Mouse (Mus musculus) CH12.LX (cell line): ENCODE measurements around the gene Slc25a33. TPM values are rescaled to one million over a fixed set of nuclear protein-coding genes. Genes with fewer than 3 reads are reported as not detected.

Experiments
- DNase-seq: peaks from one replicate; pipeline ENCODE4 v3.0.0-alpha.2; 2013; ENCODE audit errors: extremely low read depth
- H3K27ac ChIP-seq: 2 replicates; pipeline ENCODE4 v1.5.1; 2012; ENCODE audit warnings: low read depth, mild to moderate bottlenecking, control low read depth, moderate library complexity; ENCODE audit not compliant: insufficient read depth
- H3K27me3 ChIP-seq: replicated peaks from 2 replicates; pipeline ENCODE3; 2012; ENCODE audit warnings: inconsistent platforms
- H3K36me3 ChIP-seq, 2 experiments: replicated peaks in 1 of 2; 2 replicates each; pipeline versions ENCODE3 to v1.6.1; 2012; ENCODE audit warnings: inconsistent platforms in 1 of 2, low read length in 1 of 2, mild to moderate bottlenecking in 1 of 2, mixed read lengths in 1 of 2, moderate library complexity in 1 of 2; ENCODE audit not compliant: control insufficient read depth in 1 of 2, insufficient read depth in 1 of 2
- H3K4me1 ChIP-seq, 2 experiments: 2 replicates each; pipeline ENCODE4 v1.6.1; 2012; ENCODE audit warnings: inconsistent platforms in 1 of 2, moderate library complexity in 1 of 2; ENCODE audit not compliant: insufficient read depth in 2 of 2, control insufficient read depth in 1 of 2
- H3K4me2 ChIP-seq: 2 replicates; pipeline ENCODE4 v1.6.1; 2012; ENCODE audit warnings: low read depth, mild to moderate bottlenecking, control low read depth; ENCODE audit not compliant: poor library complexity, insufficient read depth, severe bottlenecking
- H3K4me3 ChIP-seq, 3 experiments: fragments of 150-350 bp in 1 of 3; sonication (generic) in 1 of 3; replicated peaks in 1 of 3; 2 replicates each; pipeline versions ENCODE3 to v1.5.1; 2011 to 2012; ENCODE audit warnings: low read depth in 2 of 3, low read length in 2 of 3, mild to moderate bottlenecking in 2 of 3, moderate library complexity in 2 of 3, control low read depth in 1 of 3, improper control_type of control experiment in 1 of 3, inconsistent platforms in 1 of 3, mixed read lengths in 1 of 3; ENCODE audit not compliant: poor library complexity in 1 of 3
- H3K79me2 ChIP-seq: replicated peaks from 2 replicates; pipeline ENCODE4 v1.6.1; 2012; ENCODE audit warnings: mild to moderate bottlenecking, moderate library complexity; ENCODE audit not compliant: control insufficient read depth, poor library complexity, insufficient read depth, severe bottlenecking; ENCODE audit errors: extremely low read depth
- H3K9ac ChIP-seq: 2 replicates; pipeline ENCODE4 v1.6.1; 2012; ENCODE audit warnings: low read depth, mild to moderate bottlenecking, control low read depth, moderate library complexity; ENCODE audit not compliant: insufficient read depth
- H3K9me3 ChIP-seq: replicated peaks from 2 replicates; pipeline ENCODE3; 2012; ENCODE audit warnings: low read length, inconsistent platforms, mixed read lengths
- BHLHE40 ChIP-seq: IDR thresholded peaks from 2 replicates; pipeline ENCODE4 v1.6.1; 2011; ENCODE audit warnings: mild to moderate bottlenecking, low read depth, low read length, improper control_type of control experiment
- CHD1 ChIP-seq: IDR thresholded peaks from 2 replicates; pipeline ENCODE4 v1.6.1; 2012; ENCODE audit warnings: low read depth, low read length, improper control_type of control experiment, inconsistent platforms
- CHD2 ChIP-seq: IDR thresholded peaks from 2 replicates; pipeline ENCODE4 v1.6.1; 2011; ENCODE audit warnings: low read length, improper control_type of control experiment
- CTCF ChIP-seq, 2 experiments: IDR thresholded peaks in 1 of 2; conservative IDR thresholded peaks in 1 of 2; 2 replicates each; pipeline ENCODE4 v1.5.1; 2011 to 2012; ENCODE audit warnings: low read depth in 2 of 2, low read length in 2 of 2, improper control_type of control experiment in 1 of 2, inconsistent platforms in 1 of 2, mild to moderate bottlenecking in 1 of 2, moderate library complexity in 1 of 2
- E2F4 ChIP-seq: IDR thresholded peaks from 2 replicates; pipeline ENCODE4 v1.6.1; 2011; ENCODE audit warnings: low read depth, low read length, improper control_type of control experiment; ENCODE audit not compliant: insufficient replicate concordance
- ELF1 ChIP-seq: IDR thresholded peaks from 2 replicates; pipeline ENCODE4 v1.6.1; 2014; ENCODE audit warnings: low read depth, mild to moderate bottlenecking, inconsistent platforms, low read length, improper control_type of control experiment
- EP300 ChIP-seq: IDR thresholded peaks from 2 replicates; pipeline ENCODE4 v1.6.1; 2011; ENCODE audit warnings: low read length, improper control_type of control experiment
- ETS1 ChIP-seq: conservative IDR thresholded peaks from 2 replicates; pipeline ENCODE4 v1.6.1; 2012; ENCODE audit warnings: low read depth, mild to moderate bottlenecking, inconsistent platforms, low read length, improper control_type of control experiment, moderate library complexity
- GABPA ChIP-seq: IDR thresholded peaks from 2 replicates; pipeline ENCODE4 v1.6.1; 2012; ENCODE audit warnings: low read depth, low read length, improper control_type of control experiment, inconsistent platforms; ENCODE audit not compliant: insufficient replicate concordance
- HCFC1 ChIP-seq: IDR thresholded peaks from 2 replicates; pipeline ENCODE4 v1.6.1; 2012; ENCODE audit warnings: low read depth, mild to moderate bottlenecking, inconsistent platforms, low read length, improper control_type of control experiment
- IRF4 ChIP-seq: IDR thresholded peaks from 2 replicates; pipeline ENCODE4 v1.6.1; 2014; ENCODE audit warnings: low read depth, mild to moderate bottlenecking, inconsistent platforms, low read length, improper control_type of control experiment
- JUN ChIP-seq: IDR thresholded peaks from 2 replicates; pipeline ENCODE4 v1.6.1; 2011; ENCODE audit warnings: low read depth, mild to moderate bottlenecking, low read length, improper control_type of control experiment, moderate library complexity; ENCODE audit not compliant: insufficient read depth
- JUND ChIP-seq: conservative IDR thresholded peaks from 2 replicates; pipeline ENCODE4 v1.6.1; 2011; ENCODE audit warnings: low read depth, low read length, improper control_type of control experiment
- KAT2A ChIP-seq: IDR thresholded peaks from 2 replicates; pipeline ENCODE4 v1.6.1; 2012; ENCODE audit warnings: low read length, improper control_type of control experiment, inconsistent platforms; ENCODE audit not compliant: insufficient replicate concordance
- MAFK ChIP-seq: IDR thresholded peaks from 2 replicates; pipeline ENCODE4 v1.6.1; 2011; ENCODE audit warnings: low read length, improper control_type of control experiment; ENCODE audit not compliant: insufficient replicate concordance
- MAX ChIP-seq: IDR thresholded peaks from 2 replicates; pipeline ENCODE4 v1.6.1; 2011; ENCODE audit warnings: low read length, improper control_type of control experiment
- MAZ ChIP-seq: IDR thresholded peaks from 2 replicates; pipeline ENCODE4 v1.6.1; 2012; ENCODE audit warnings: low read depth, mild to moderate bottlenecking, inconsistent platforms, low read length, improper control_type of control experiment, moderate library complexity
- MEF2A ChIP-seq: IDR thresholded peaks from 2 replicates; pipeline ENCODE4 v1.6.1; 2014; ENCODE audit warnings: low read depth, mild to moderate bottlenecking, inconsistent platforms, low read length, improper control_type of control experiment, borderline replicate concordance
- MXI1 ChIP-seq: IDR thresholded peaks from 2 replicates; pipeline ENCODE4 v1.6.1; 2011; ENCODE audit warnings: mild to moderate bottlenecking, low read depth, low read length, improper control_type of control experiment
- MYC ChIP-seq: IDR thresholded peaks from 2 replicates; pipeline ENCODE4 v1.6.1; 2011; ENCODE audit warnings: low read depth, mild to moderate bottlenecking, improper control_type of control experiment, low read length
- NELFE ChIP-seq: IDR thresholded peaks from 2 replicates; pipeline ENCODE4 v1.6.1; 2011; ENCODE audit warnings: low read depth, low read length, improper control_type of control experiment
- NRF1 ChIP-seq: IDR thresholded peaks from 2 replicates; pipeline ENCODE4 v1.6.1; 2014; ENCODE audit warnings: low read depth, mild to moderate bottlenecking, inconsistent platforms, low read length, improper control_type of control experiment, moderate library complexity
- PAX5 ChIP-seq: IDR thresholded peaks from 2 replicates; pipeline ENCODE4 v1.6.1; 2012; ENCODE audit warnings: low read length, inconsistent platforms, mixed read lengths
- POLR2A ChIP-seq: IDR thresholded peaks from 2 replicates; pipeline ENCODE4 v1.6.1; 2011; ENCODE audit warnings: low read depth, mild to moderate bottlenecking, improper control_type of control experiment, low read length
- POLR2AphosphoS2 ChIP-seq: IDR thresholded peaks from 2 replicates; pipeline ENCODE4 v1.6.1; 2011; ENCODE audit warnings: low read depth, low read length, improper control_type of control experiment
- RAD21 ChIP-seq: IDR thresholded peaks from 2 replicates; pipeline ENCODE4 v1.6.1; 2011; ENCODE audit warnings: low read depth, mild to moderate bottlenecking, low read length, improper control_type of control experiment, moderate library complexity
- RCOR1 ChIP-seq: conservative IDR thresholded peaks from 2 replicates; pipeline ENCODE4 v1.6.1; 2012; ENCODE audit warnings: low read depth, mild to moderate bottlenecking, inconsistent platforms, low read length, improper control_type of control experiment
- SIN3A ChIP-seq: IDR thresholded peaks from 2 replicates; pipeline ENCODE4 v1.6.1; 2012; ENCODE audit warnings: low read length, improper control_type of control experiment, inconsistent platforms
- SMC3 ChIP-seq: IDR thresholded peaks from 2 replicates; pipeline ENCODE4 v1.6.1; 2011; ENCODE audit warnings: low read depth, low read length, improper control_type of control experiment
- TBP ChIP-seq: conservative IDR thresholded peaks from 2 replicates; pipeline ENCODE4 v1.6.1; 2011; ENCODE audit warnings: low read depth, low read length, improper control_type of control experiment
- TCF12 ChIP-seq: IDR thresholded peaks from 2 replicates; pipeline ENCODE4 v1.6.1; 2014; ENCODE audit warnings: low read depth, mild to moderate bottlenecking, inconsistent platforms, low read length, improper control_type of control experiment
- UBTF ChIP-seq: IDR thresholded peaks from 2 replicates; pipeline ENCODE4 v1.6.1; 2012; ENCODE audit warnings: low read depth, mild to moderate bottlenecking, inconsistent platforms, low read length, improper control_type of control experiment, moderate library complexity
- USF1 ChIP-seq: IDR thresholded peaks from 2 replicates; pipeline ENCODE4 v1.6.1; 2014; ENCODE audit warnings: low read depth, mild to moderate bottlenecking, inconsistent platforms, low read length, improper control_type of control experiment
- USF2 ChIP-seq: conservative IDR thresholded peaks from 2 replicates; pipeline ENCODE4 v1.6.1; 2011; ENCODE audit warnings: low read depth, low read length, improper control_type of control experiment
- ZC3H11A ChIP-seq: IDR thresholded peaks from 2 replicates; pipeline ENCODE4 v1.6.1; 2012; ENCODE audit warnings: low read depth, mild to moderate bottlenecking, inconsistent platforms, low read length, improper control_type of control experiment
- ZKSCAN1 ChIP-seq: IDR thresholded peaks from 2 replicates; pipeline ENCODE4 v1.6.1; 2012; ENCODE audit warnings: low read depth, inconsistent platforms, low read length, improper control_type of control experiment, borderline replicate concordance
- ZMIZ1 ChIP-seq: IDR thresholded peaks from 2 replicates; pipeline ENCODE4 v1.6.1; 2012; ENCODE audit warnings: low read depth, mild to moderate bottlenecking, inconsistent platforms, low read length, improper control_type of control experiment
- ZNF384 ChIP-seq: IDR thresholded peaks from 2 replicates; pipeline ENCODE4 v1.6.1; 2012; ENCODE audit warnings: low read depth, low read length, improper control_type of control experiment, inconsistent platforms
- dilution Hi-C: fragments of 300-500 bp; cut with MboI; formaldehyde crosslinking; loops from 2 replicates; pipeline ENCODE4 v1.14.3; 2020; ENCODE audit warnings: low sequenced_read_pairs; ENCODE audit not compliant: extremely low pct_unique_long_range_greater_than_20kb, extremely low pct_ligation_motif_present
- in situ Hi-C: fragments of 300-500 bp; cut with MboI; formaldehyde crosslinking; loops from 3 replicates; pipeline ENCODE4 v1.14.3; 2019; ENCODE audit warnings: low sequenced_read_pairs, low pct_ligation_motif_present, low pct_unique_long_range_greater_than_20kb, mixed read lengths
- polyA plus RNA-seq: library from polyadenylated mRNA; unstranded; fragments of >175 nt; gene quantifications from 2 replicates; pipeline ENCODE4 v1.2.1, GENCODE M21; 2012; ENCODE audit warnings: low read depth; ENCODE audit not compliant: insufficient read length
- total RNA-seq, 2 experiments: library from RNA; depleted of rRNA; stranded (reverse); fragments of 300-350 nt in 1 of 2; fragments of >200 nt in 1 of 2; gene quantifications; 2 replicates each; pipeline ENCODE4 v1.2.3; 2012 to 2014

Slc25a33 gene
- total and polyA plus RNA-seq, 3 experiments = 25.3 to 35.5 (median 32.4) TPM

- Histone ChIP-seq H3K27me3 (no peaks in the 10 kb centered on the region), H3K36me3 (peaks cover 14 to 36% of the 10 kb centered on the region in 2 experiments), H3K4me1 (peaks cover 22 to 57% of the 10 kb centered on the region in 2 experiments), H3K27ac (peak overlapping the region; percentile 97), H3K79me2 (peaks cover 83% of the 10 kb centered on the region), H3K4me2 (peak overlapping the region; percentile 90), H3K9me3 (no peaks in the 10 kb centered on the region), H3K9ac (peak overlapping the region; percentile 94), H3K4me3 (peak overlapping the region; percentile 57 to 92 (median 63))
- peak; percentile 94 for DNase-seq
- dilution Hi-C loops (no loop called here), in situ Hi-C loops (loop anchor here (5.0 kb wide), 1 partner anchor 39 kb away; no protein-coding TSS in a partner anchor)
- 0 out of 2 replicates have a peak, but pooled peaks have one; percentile 6 for TF ChIP-seq CHD1
- TF ChIP-seq EP300 = peak; percentile 94
- TF ChIP-seq JUN = peak; percentile 80
- TF ChIP-seq BHLHE40 = peak; percentile 90
- peak; percentile 73; the same call in 1 of the 2 replicates for TF ChIP-seq KAT2A
- peak; percentile 77 for TF ChIP-seq JUND
- TF ChIP-seq ZMIZ1 = peak; percentile 86
- TF ChIP-seq MXI1 = peak; percentile 79
- TF ChIP-seq NRF1 = peak; percentile 39; the same call in 1 of the 2 replicates
- peak; percentile 35 for TF ChIP-seq RAD21
- TF ChIP-seq GABPA = no peak
- peak; percentile 95 for TF ChIP-seq TCF12
- no peak for TF ChIP-seq USF2
- TF ChIP-seq MAZ = peak; percentile 96
- no peak for TF ChIP-seq ZKSCAN1
- peak in 1 of 2 experiments; percentile 56; a peak in 2 of 4 replicates for TF ChIP-seq CTCF (conservative IDR thresholded peaks at IDR 0.05 in 1 of 2, IDR thresholded peaks at IDR 0.05 in 1 of 2; ENCODE audit: low read depth in 2 of 2, low read length in 2 of 2)
- TF ChIP-seq ELF1 = peak; percentile 68
- TF ChIP-seq E2F4 = no peak
- peak; percentile 91 for TF ChIP-seq MEF2A
- no peak for TF ChIP-seq PAX5
- TF ChIP-seq IRF4 = peak; percentile 96; the same call in 1 of the 2 replicates
- peak; percentile 90 for TF ChIP-seq ZNF384
- TF ChIP-seq CHD2 = peak; percentile 91
- no peak for TF ChIP-seq ZC3H11A
- TF ChIP-seq ETS1 = peak; percentile 93
- TF ChIP-seq POLR2AphosphoS2 = peak; percentile 84
- TF ChIP-seq NELFE = peak; percentile 42
- TF ChIP-seq MAX = peak; percentile 84
- TF ChIP-seq SMC3 = peak; percentile 28
- no peak for TF ChIP-seq UBTF
- peak; percentile 95 for TF ChIP-seq SIN3A
- TF ChIP-seq MYC = peak; percentile 91; the same call in 1 of the 2 replicates
- peak; percentile 71 for TF ChIP-seq POLR2A
- TF ChIP-seq TBP = peak; percentile 3; the same call in 1 of the 2 replicates
- TF ChIP-seq USF1 = no peak
- peak; percentile 86 for TF ChIP-seq RCOR1
- peak; percentile 60; the same call in 1 of the 2 replicates for TF ChIP-seq MAFK
- peak; percentile 58 for TF ChIP-seq HCFC1
Measured at GRCm38 (mm10) chr4:149696189-149696971, 77.7 kb downstream of the Slc25a33 start.
